Mouse (Mus musculus): ENCODE measurements around the gene Zfp759. TPM values are rescaled to one million over a fixed set of nuclear protein-coding genes. Genes with fewer than 3 reads are reported as not detected.

The Zfp759 gene
- polyA plus RNA-seq, 1 experiment: 0.16 TPM

Other genes starting within 250 kb of the Zfp759 start
- gene Gm10767, start 216.7 kb upstream of the Zfp759 start, polyA plus RNA-seq (2012; rRNA removed): 0.29 and 0.41 TPM in 2 replicates
- 0.16 and 0.17 TPM in 2 replicates for gene Zfp712, start 60.5 kb upstream of the Zfp759 start, polyA plus RNA-seq (2012; rRNA removed)
- not detected in 2 replicates for gene Zfp708, start 23.7 kb upstream of the Zfp759 start, polyA plus RNA-seq (2012; rRNA removed)
- 2.8 and 3.4 TPM in 2 replicates for gene Gm28557, start 13.1 kb upstream of the Zfp759 start, polyA plus RNA-seq (2012; rRNA removed)
- 0.09 and 0.19 TPM in 2 replicates for gene Rslcan18, start 5.4 kb upstream of the Zfp759 start, polyA plus RNA-seq (2012; rRNA removed)
- 1.4 and 1.7 TPM in 2 replicates for gene Rsl1, start 51.5 kb downstream of the Zfp759 start, polyA plus RNA-seq (2012; rRNA removed)
- gene Zfp455, start 72.8 kb downstream of the Zfp759 start, polyA plus RNA-seq (2012; rRNA removed): 0.21 and 0.32 TPM in 2 replicates
- gene Zfp458, start 156.8 kb downstream of the Zfp759 start, polyA plus RNA-seq (2012; rRNA removed): 0.27 and 0.31 TPM in 2 replicates
- gene Zfp457, start 184.8 kb downstream of the Zfp759 start, polyA plus RNA-seq (2012; rRNA removed): 0.67 and 0.92 TPM in 2 replicates
- gene Zfp595, start 210.9 kb downstream of the Zfp759 start, polyA plus RNA-seq (2012; rRNA removed): 0.71 and 0.99 TPM in 2 replicates
- gene Gm28044, start 238.9 kb downstream of the Zfp759 start, polyA plus RNA-seq (2012; rRNA removed): not detected in 2 replicates
- gene Zfp953, start 238.9 kb downstream of the Zfp759 start, polyA plus RNA-seq (2012; rRNA removed): 0.38 and 0.42 TPM in 2 replicates

Measured in large intestine, adult 2 months (tissue).